Mouse (Mus musculus): ENCODE measurements around the gene 1700028P14Rik. TPM values are rescaled to one million over a fixed set of nuclear protein-coding genes. Genes with fewer than 3 reads are reported as not detected.
"Not testable (repeated sequence)": the region's sequence is repeated elsewhere in the genome, so short reads cannot be mapped to it uniquely, and the experiment has no call there.

1700028P14Rik gene
- not detected for total RNA-seq (2021)
- long read RNA-seq, experiment 1 = 0 reads
- long read RNA-seq, experiment 2 = 0 reads

GRCm38 (mm10) chr19:23652644-23653043 lies at the start of gene 1700028P14Rik:
1700028P14Rik (minus strand) TSS chr19:23652812.
- peak; percentile 19 to 23 for DNase-seq (ENCODE audit: low spot score in 2 of 2)

DNA sequence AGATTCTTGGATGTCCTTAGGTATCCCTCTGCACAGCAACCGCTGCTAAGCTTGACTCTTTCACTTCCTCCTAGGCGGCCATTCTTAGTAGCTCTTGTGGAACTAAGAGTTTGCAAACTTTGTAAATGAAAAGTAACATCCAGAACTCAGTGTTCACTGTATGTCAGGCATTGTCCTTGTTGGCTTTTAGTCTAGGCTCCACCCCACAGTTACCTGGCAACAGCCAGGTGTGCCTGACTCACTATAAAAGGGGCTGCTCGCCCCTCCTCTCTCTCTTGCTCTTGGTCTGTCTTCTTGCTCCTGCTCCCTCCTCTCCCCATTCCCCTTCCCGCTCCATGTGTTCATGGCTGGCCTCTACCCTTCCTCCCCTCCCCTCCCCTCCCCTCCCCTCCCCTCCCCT lies 46.5 kb upstream of the 1700028P14Rik start:
- no peak for DNase-seq (ENCODE audit: low spot score in 2 of 2)

DNA sequence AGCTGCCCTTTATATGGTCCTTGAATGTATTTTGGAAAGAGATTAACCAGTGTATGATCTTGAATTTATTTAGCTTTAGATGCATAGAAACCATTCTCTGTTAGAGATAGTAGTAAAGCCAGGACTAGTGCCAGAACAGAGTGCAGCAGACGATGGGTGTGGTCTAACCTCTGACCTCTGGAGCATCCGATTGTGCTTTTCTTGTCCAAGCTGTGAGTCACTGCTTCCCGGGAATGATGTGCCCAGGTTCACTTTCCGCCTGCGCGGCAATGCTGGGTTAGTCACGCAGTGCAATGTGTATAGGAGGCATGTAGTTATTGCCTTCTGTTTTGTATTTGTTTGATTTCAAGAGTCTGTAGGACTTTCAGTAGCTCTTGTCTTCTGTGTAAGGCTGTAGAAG lies 45.8 kb upstream of the 1700028P14Rik start:
- peak in 1 of 2 experiments; percentile 32 for DNase-seq (ENCODE audit: low spot score in 2 of 2)

- peak in 1 of 2 experiments; percentile 36 for DNase-seq (ENCODE audit: low spot score in 2 of 2)
These were observed 45.2 kb upstream of the 1700028P14Rik start for GRCm38 (mm10) chr19:23697861-23698260.

DNA sequence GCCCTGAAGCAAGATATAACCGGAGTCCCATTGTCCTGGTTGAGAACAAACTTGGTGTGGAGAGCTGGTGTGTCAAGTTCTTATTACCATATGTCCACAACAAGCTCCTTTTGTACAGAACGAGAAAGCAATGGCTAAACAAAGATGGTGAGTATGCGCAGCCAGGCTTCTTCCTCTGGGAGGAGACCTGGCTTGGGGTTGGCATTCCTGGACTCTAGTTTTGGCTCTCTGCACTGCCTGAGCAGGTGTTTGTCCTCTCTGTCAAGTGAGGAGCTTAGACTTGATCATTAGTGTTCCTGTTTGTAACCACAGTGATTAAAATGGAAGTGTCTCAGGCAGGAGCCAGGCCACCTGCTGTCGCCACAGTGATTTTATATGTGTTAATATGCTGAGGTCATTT lies 41.7 kb upstream of the 1700028P14Rik start:
- no peak for DNase-seq (ENCODE audit: low spot score in 2 of 2)

DNA sequence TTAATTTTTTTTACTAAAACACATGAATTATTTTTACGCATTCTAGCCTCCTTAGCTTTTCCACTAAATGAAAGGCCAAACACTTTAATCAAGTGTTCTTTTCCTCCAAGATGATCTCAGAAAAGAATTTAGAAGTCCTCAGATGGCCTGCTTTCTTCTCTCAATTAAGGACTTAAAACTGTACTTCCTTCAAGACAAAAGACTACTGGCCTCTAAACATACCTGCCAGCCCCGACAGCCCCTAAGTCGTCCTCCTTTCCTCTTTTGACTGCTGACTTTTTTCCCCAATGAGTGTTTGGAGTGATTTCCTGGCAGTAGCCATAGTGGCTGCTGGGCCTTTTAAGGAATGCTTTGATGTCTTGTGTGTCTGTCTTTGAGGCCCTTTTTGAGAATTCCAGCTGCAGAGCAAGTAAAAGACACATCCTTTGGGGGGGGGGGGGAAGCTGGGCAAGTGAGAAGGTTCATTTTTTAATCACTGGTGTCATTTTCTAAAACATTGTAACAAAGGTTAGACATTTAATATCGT lies 35.9 kb upstream of the 1700028P14Rik start:
- DNase-seq (ENCODE audit: low spot score in 2 of 2) = no peak

GRCm38 (mm10) chr19:23687296-23688021 lies 34.8 kb upstream of the 1700028P14Rik start, which contains the start of gene Ptar1:
Ptar1 (plus strand) TSS chr19:23687429.
- peak; percentile 94 to 95 for DNase-seq (ENCODE audit: low spot score in 2 of 2)

DNA sequence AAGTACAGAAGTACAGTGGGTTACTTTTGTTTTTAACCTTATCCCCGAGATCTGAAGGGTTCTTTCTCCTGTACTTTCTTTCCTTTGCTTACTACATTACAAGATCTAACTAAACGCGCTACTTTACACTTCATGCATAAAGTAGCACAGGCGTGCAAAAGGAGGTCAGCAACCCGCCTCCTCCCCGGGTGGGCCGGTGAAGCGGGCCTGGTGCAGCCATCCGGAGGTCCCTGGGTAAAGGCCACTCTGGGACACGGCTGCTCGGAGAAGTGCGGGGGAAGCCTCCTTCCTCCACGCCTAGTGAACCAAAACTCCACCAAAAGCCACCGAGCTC lies 34.3 kb upstream of the 1700028P14Rik start:
- no peak for DNase-seq (ENCODE audit: low spot score in 2 of 2)

DNA sequence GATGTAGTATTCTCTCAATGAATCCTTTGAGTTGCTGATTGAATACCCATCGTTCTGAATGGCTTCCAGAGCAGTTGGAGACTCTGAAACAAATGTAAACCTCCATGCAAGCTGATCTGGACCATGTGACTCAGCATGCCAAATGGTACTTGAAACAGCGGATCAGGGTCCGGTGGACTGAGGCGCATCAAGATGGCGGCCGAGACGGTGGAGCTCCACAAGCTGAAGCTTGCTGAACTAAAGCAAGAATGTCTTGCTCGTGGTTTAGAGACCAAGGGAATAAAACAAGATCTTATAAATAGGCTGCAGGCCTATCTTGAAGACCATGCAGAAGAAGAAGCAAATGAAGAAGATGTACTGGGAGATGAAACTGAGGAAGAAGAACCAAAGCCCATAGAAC lies 23.0 kb upstream of the 1700028P14Rik start:
- DNase-seq (ENCODE audit: low spot score in 2 of 2) = not testable (repeated sequence)

GRCm38 (mm10) chr19:23673021-23673420 lies 20.4 kb upstream of the 1700028P14Rik start:
- DNase-seq (ENCODE audit: low spot score in 2 of 2) = no peak

- no peak for DNase-seq (ENCODE audit: low spot score in 2 of 2)
These were observed 15.6 kb upstream of the 1700028P14Rik start for GRCm38 (mm10) chr19:23668142-23668655.

GRCm38 (mm10) chr19:23664083-23664482 lies 11.5 kb upstream of the 1700028P14Rik start:
- DNase-seq (ENCODE audit: low spot score in 2 of 2) = no peak

DNA sequence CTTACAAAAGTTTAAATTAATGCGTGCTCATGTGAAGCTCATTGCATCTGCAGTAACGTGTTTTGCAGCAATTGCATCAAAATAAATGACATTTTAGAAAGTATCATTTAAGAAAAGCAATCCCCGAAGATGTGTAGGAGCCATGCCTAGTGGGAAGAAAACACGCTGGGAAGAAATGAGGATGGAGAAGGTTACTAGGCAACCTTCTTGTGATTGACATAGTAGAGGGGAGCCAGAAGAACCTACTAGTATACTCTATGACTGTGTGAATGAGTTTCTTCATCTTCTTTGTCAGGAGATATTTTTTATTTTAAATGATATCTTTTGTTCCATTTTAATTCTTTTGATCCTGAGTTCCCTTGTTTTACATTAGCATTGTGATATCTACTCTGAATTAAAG lies 5.7 kb upstream of the 1700028P14Rik start:
- DNase-seq (ENCODE audit: low spot score in 2 of 2) = no peak

- no peak for DNase-seq (ENCODE audit: low spot score in 2 of 2)
These were observed 4.8 kb upstream of the 1700028P14Rik start for GRCm38 (mm10) chr19:23657261-23657932.

DNA sequence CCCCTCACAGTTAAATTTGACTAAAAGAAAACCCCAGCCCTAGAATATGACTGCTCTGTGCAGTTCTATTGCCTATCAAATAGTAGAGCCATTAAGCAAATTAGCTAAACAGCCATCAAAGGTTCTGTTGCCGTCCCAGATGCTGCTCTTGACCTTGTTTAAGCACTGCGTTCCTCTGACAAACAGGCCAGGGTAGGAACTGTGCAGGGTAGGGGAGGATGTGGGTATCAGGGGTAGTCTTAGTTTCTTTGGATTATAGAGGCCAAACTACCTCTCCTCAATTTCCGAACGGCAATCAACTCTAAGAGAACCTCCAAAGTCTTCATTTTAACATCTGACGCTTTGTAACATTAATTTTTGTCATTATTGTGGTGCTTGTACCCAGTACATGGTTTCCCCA lies 542 bp upstream of the 1700028P14Rik start:
- no peak for DNase-seq (ENCODE audit: low spot score in 2 of 2)

DNA sequence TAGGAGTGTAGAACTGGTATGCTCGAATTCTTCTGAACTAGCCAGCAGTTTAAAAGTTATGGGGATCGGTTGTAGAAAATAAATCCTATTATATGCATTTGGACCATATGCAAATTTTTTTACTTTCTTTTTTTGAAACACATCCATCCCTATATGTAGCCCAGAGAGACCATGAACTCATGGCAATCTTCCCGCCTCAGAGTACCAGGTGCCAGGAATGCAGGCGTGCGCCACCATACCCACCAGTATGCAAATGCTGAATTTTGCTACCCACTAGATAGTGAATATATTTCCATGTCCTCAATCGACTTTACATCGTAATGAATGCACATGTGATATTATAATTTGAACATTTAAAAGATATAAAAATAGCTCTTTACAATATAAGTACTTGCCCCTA lies 5.3 kb downstream of the 1700028P14Rik start:
- DNase-seq (ENCODE audit: low spot score in 2 of 2) = no peak

- no peak for DNase-seq (ENCODE audit: low spot score in 2 of 2)
These were observed 7.3 kb downstream of the 1700028P14Rik start for GRCm38 (mm10) chr19:23645347-23645746.

DNA sequence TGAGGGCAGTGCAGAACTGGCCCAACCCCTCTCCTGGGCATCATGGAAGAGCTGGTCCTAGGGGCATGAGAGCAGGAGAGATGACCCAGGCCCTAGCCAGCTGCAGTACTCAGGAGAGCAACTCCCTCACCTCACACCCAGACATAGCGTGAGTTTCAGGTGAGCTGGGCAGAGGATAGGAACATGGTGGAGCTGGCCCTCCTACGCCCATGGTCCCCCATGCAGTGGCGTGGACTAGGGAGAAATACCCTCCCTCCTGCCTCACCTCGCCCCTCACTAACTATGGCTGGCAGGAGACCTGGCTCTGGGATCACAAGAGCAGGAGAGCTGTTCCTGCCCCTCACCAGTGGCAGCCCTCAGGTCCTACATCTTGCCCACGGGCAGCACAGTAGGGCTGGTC lies 8.8 kb downstream of the 1700028P14Rik start:
- no peak for DNase-seq (ENCODE audit: low spot score in 2 of 2)

DNA sequence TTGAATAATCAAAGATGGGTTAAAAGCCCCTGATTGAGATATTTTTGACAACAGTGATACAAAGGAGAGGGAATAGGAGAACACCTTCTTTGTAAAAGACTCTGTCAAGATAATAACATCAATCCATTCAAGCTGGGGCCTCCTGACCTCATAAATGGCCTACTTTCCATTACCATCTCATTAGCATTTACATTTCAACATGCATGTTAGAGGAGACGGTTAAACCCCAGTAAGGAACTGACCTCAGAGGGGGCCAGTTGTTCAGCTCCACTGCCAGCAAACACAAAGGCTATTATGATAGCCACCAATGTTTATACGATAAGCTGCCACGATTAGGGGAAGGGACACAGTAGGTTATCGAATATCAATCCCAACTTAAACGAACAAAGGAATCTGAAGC lies 15.8 kb downstream of the 1700028P14Rik start:
- no peak for DNase-seq (ENCODE audit: low spot score in 2 of 2)

GRCm38 (mm10) chr19:23631611-23632492 lies 20.8 kb downstream of the 1700028P14Rik start:
- DNase-seq (ENCODE audit: low spot score in 2 of 2) = no peak

- no peak for DNase-seq (ENCODE audit: low spot score in 2 of 2)
These were observed 38.3 kb downstream of the 1700028P14Rik start for GRCm38 (mm10) chr19:23614268-23614667.
